In genomic region chr1:185438841-185439580, GRCm38 (mm10) we compare ENCODE assay signal across 9 mouse cellular contexts. TPM values are rescaled to one million over a fixed set of nuclear protein-coding genes. Genes with fewer than 3 reads are reported as not detected.
DNase-seq lines count a peak whose midpoint lies in the region.
"Had no signal": no experiment of that assay in that cellular context is flagged by ENCODE, and none has a peak within 500 bp of the region (broad histone marks: within the 10 kb centered on the region; RNA-seq: fewer than 3 reads in every experiment).

No protein-coding gene starts in this region.

- H3K36me3 ChIP-seq in heart, embryonic 10.5 days: no peaks in the 10 kb centered on the region
- no peaks in the 10 kb centered on the region for H3K36me3 ChIP-seq in limb, embryonic 10.5 days
- H3K36me3 ChIP-seq: limb, embryonic 15.5 days had no signal

- no peak overlapping the region for H3K4me3 ChIP-seq in heart, embryonic 10.5 days
- no peak overlapping the region for H3K4me3 ChIP-seq in limb, embryonic 10.5 days
- H3K4me3 ChIP-seq: limb, embryonic 15.5 days had no signal

- 62% methylated on average over 9 of the region's 9 CpGs for WGBS in heart, embryonic 10.5 days
- WGBS in limb, embryonic 10.5 days: 75% methylated on average over 9 of the region's 9 CpGs

- H3K9me3 ChIP-seq in heart, embryonic 10.5 days: no peaks in the 10 kb centered on the region
- H3K9me3 ChIP-seq in limb, embryonic 10.5 days (replicated peaks): no peaks in the 10 kb centered on the region
- H3K9me3 ChIP-seq: limb, embryonic 15.5 days had no signal

- no peaks in the 10 kb centered on the region for H3K4me1 ChIP-seq in heart, embryonic 10.5 days
- H3K4me1 ChIP-seq in limb, embryonic 10.5 days: no peaks in the 10 kb centered on the region
- H3K4me1 ChIP-seq: limb, embryonic 15.5 days had no signal

- no peak overlapping the region for H3K27ac ChIP-seq in heart, embryonic 10.5 days
- no peak overlapping the region for H3K27ac ChIP-seq in limb, embryonic 10.5 days
- H3K27ac ChIP-seq: limb, embryonic 15.5 days had no signal

- peak; percentile 47 to 60 for DNase-seq in heart, adult 18-20 months
- no peak for DNase-seq in heart, embryonic 10.5 days (ENCODE audit: low spot score)
- peak; percentile 45 for DNase-seq in MN1 (ENCODE audit: low spot score)
- DNase-seq in cerebellum, postnatal 4 days (ENCODE audit: low spot score in 2 of 2): peak; percentile 56 to 88
- DNase-seq in layer of hippocampus, postnatal 14 days (ENCODE audit: low spot score in 2 of 2): peak; percentile 73 to 92
- DNase-seq in testis, postnatal 14 days (ENCODE audit: low spot score): no peak
- DNase-seq in thymus, postnatal 25 days: no peak
- DNase-seq in limb, embryonic 10.5 days (ENCODE audit: low spot score): no peak

- H3K27me3 ChIP-seq in heart, embryonic 10.5 days (ENCODE audit: insufficient read depth, poor library complexity, severe bottlenecking): 0 out of 2 replicates have a peak, but pooled peaks cover 6% of the 10 kb centered on the region
- no peaks in the 10 kb centered on the region for H3K27me3 ChIP-seq in limb, embryonic 10.5 days (ENCODE audit: low read depth, poor library complexity, severe bottlenecking)
- H3K27me3 ChIP-seq: limb, embryonic 15.5 days had no signal

RNA-seq across cellular contexts. Expression of gene Slc30a10, which starts 15.6 kb away (rescaled TPM):
- not detected for total RNA-seq in heart, adult 18-20 months (2021)
- 3.5 and 3.9 TPM in 2 replicates for polyA plus RNA-seq in heart, embryonic 10.5 days (2016; fragmentation: Nextera tagmentation; extraction: Ambion mirVana)
- 10 to 100 TPM; 14.2 to 14.7 TPM for total RNA-seq in layer of hippocampus, postnatal 14 days (2021)
- 0.86 and 1.2 TPM in 2 replicates for polyA plus RNA-seq in limb, embryonic 10.5 days (2016; fragmentation: Nextera tagmentation; extraction: Ambion mirVana)

Comparison
In these comparisons a context has a peak if more than half of its experiments do, and no peak if none do; other contexts are left out.
1. DNase-seq: peak in heart, adult 18-20 months (2 of 2), MN1 (single experiment), cerebellum, postnatal 4 days (2 of 2) and layer of hippocampus, postnatal 14 days (2 of 2); none in heart, embryonic 10.5 days (single experiment), testis, postnatal 14 days (single experiment), thymus, postnatal 25 days (single experiment) and limb, embryonic 10.5 days (single experiment).
2. RNA of gene Slc30a10, which starts 15.6 kb away (total RNA-seq): 14.2 to 14.7 TPM in layer of hippocampus, postnatal 14 days; not detected in heart, adult 18-20 months; every median in the first group is over 10 times any median in the second.